ENCODE assay signal across 9 mouse cellular contexts in the genomic region with DNA sequence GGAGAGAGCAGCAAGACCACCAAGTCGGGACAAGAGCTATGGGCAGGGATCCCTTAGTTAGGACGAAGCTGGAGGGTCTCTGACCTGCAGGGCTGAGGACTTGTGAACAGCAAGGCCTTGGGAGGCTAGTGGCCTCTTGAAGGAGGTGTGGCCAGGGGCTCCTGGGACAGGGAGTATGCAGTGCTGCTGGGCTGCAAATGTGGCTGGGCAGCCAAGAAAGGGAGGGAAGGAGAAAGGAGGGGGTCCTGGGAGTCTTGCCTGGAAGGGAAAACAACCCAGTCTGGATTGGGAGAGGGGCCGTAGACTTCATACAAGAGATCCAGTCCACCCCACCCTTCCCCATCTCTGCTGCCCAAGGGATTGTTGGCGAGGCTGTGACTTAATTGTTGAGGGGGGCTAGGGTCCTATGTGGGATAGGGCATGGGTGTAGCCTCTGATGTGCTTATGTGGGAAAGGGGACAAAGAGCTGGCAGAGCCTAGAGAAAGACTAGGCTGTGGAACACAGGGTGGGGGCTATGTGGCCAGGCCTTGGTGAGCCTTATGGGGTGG. TPM values are rescaled to one million over a fixed set of nuclear protein-coding genes. Genes with fewer than 3 reads are reported as not detected.
DNase-seq lines count a peak whose midpoint lies in the region; ATAC-seq and TF ChIP-seq lines count a peak whose summit lies in the region.
"Had no signal": no experiment of that assay in that cellular context is flagged by ENCODE, and none has a peak within 500 bp of the region (broad histone marks: within the 10 kb centered on the region; RNA-seq: fewer than 3 reads in every experiment).

No protein-coding gene starts in this region.

- 0 out of 2 replicates have a peak overlapping the region, but pooled peaks have one; percentile 84 for H3K4me3 ChIP-seq in hindbrain, embryonic 10.5 days
- no peak overlapping the region for H3K4me3 ChIP-seq in hindbrain, embryonic 11.5 days (ENCODE audit: low read depth, low read length)
- H3K4me3 ChIP-seq in forebrain, embryonic 15.5 days, result 0 out of 2 replicates have a peak overlapping the region, but pooled peaks have one; percentile 87
- no peak overlapping the region for H3K4me3 ChIP-seq in intestine, postnatal 0 days (ENCODE audit: low read depth, low read length)

- H3K27ac ChIP-seq in hindbrain, embryonic 10.5 days, result peak overlapping the region; percentile 97
- no peak overlapping the region for H3K27ac ChIP-seq in hindbrain, embryonic 11.5 days (ENCODE audit: low read depth, low read length)
- H3K27ac ChIP-seq in forebrain, embryonic 15.5 days (replicated peaks), result no peak overlapping the region
- H3K27ac ChIP-seq in intestine, postnatal 0 days (ENCODE audit: low read depth, low read length), result 0 out of 2 replicates have a peak overlapping the region, but pooled peaks have one; percentile 91

- TF ChIP-seq CTCF in intestine, postnatal 0 days (IDR thresholded peaks at IDR 0.05; ENCODE audit: low read depth), result no peak

- no peak for DNase-seq in hindbrain, embryonic 10.5 days (ENCODE audit: low spot score)
- no peak for DNase-seq in hindbrain, embryonic 11.5 days (ENCODE audit: low spot score)
- peak; percentile 27 for DNase-seq in neural tube, embryonic 10.5 days (ENCODE audit: extremely low spot score, low spot score)
- no peak for DNase-seq in right cerebral cortex, postnatal 10 days (ENCODE audit: low spot score in 2 of 2)
- no peak for DNase-seq in Muller cell, postnatal 12 days (ENCODE audit: inconsistent ontology term)

- H3K27me3 ChIP-seq in hindbrain, embryonic 10.5 days (ENCODE audit: insufficient read depth, poor library complexity, severe bottlenecking), result no peaks in the 10 kb centered on the region
- H3K27me3 ChIP-seq in hindbrain, embryonic 11.5 days (ENCODE audit: control insufficient read depth, insufficient read depth, low read length), result no peaks in the 10 kb centered on the region
- H3K27me3 ChIP-seq in forebrain, embryonic 15.5 days, result no peaks in the 10 kb centered on the region
- no peaks in the 10 kb centered on the region for H3K27me3 ChIP-seq in intestine, postnatal 0 days (replicated peaks; ENCODE audit: control insufficient read depth, insufficient read depth, low read length)

- no peak overlapping the region for H3K9ac ChIP-seq in hindbrain, embryonic 11.5 days (ENCODE audit: low read depth, low read length)
- peak overlapping the region; percentile 73; the same call in 1 of the 2 replicates for H3K9ac ChIP-seq in forebrain, embryonic 15.5 days (replicated peaks)
- no peak overlapping the region for H3K9ac ChIP-seq in intestine, postnatal 0 days (ENCODE audit: low read depth, low read length)

- H3K36me3 ChIP-seq in hindbrain, embryonic 10.5 days, result peaks cover 18% of the 10 kb centered on the region
- H3K36me3 ChIP-seq in hindbrain, embryonic 11.5 days (ENCODE audit: control insufficient read depth, insufficient read depth, low read length), result no peaks in the 10 kb centered on the region
- H3K36me3 ChIP-seq in forebrain, embryonic 15.5 days, result no peaks in the 10 kb centered on the region; the same call in 1 of the 2 replicates
- peaks cover 5% of the 10 kb centered on the region; the same call in 1 of the 2 replicates for H3K36me3 ChIP-seq in intestine, postnatal 0 days (ENCODE audit: control insufficient read depth, insufficient read depth)

- no peak overlapping the region for H3K4me2 ChIP-seq in hindbrain, embryonic 11.5 days (replicated peaks; ENCODE audit: low read depth, low read length)
- peak overlapping the region; percentile 73; the same call in 1 of the 2 replicates for H3K4me2 ChIP-seq in forebrain, embryonic 15.5 days (replicated peaks)
- 0 out of 2 replicates have a peak overlapping the region, but pooled peaks have one; percentile 92 for H3K4me2 ChIP-seq in intestine, postnatal 0 days (replicated peaks; ENCODE audit: low read depth)

- H3K9me3 ChIP-seq in hindbrain, embryonic 10.5 days, result no peaks in the 10 kb centered on the region
- H3K9me3 ChIP-seq in hindbrain, embryonic 11.5 days (ENCODE audit: control insufficient read depth, low read length), result no peaks in the 10 kb centered on the region
- no peaks in the 10 kb centered on the region for H3K9me3 ChIP-seq in forebrain, embryonic 15.5 days
- H3K9me3 ChIP-seq in intestine, postnatal 0 days (ENCODE audit: control insufficient read depth), result no peaks in the 10 kb centered on the region

- 77% methylated on average over 4 of the region's 4 CpGs for WGBS in hindbrain, embryonic 10.5 days
- WGBS in hindbrain, embryonic 11.5 days, result 82% methylated on average over 4 of the region's 4 CpGs
- WGBS in forebrain, embryonic 15.5 days, result 92% methylated on average over 4 of the region's 4 CpGs
- 69% methylated on average over 4 of the region's 4 CpGs for WGBS in intestine, postnatal 0 days

- H3K4me1 ChIP-seq in hindbrain, embryonic 10.5 days (replicated peaks), result peaks cover 55% of the 10 kb centered on the region
- peaks cover 5% of the 10 kb centered on the region for H3K4me1 ChIP-seq in hindbrain, embryonic 11.5 days (replicated peaks; ENCODE audit: control insufficient read depth, insufficient read depth, low read length)
- peaks cover 14% of the 10 kb centered on the region for H3K4me1 ChIP-seq in forebrain, embryonic 15.5 days
- peaks cover 19% of the 10 kb centered on the region; the same call in 1 of the 2 replicates for H3K4me1 ChIP-seq in intestine, postnatal 0 days (replicated peaks; ENCODE audit: control insufficient read depth, insufficient read depth, low read length)

- ATAC-seq in hindbrain, embryonic 11.5 days (ENCODE audit: low FRiP score), result no peak; the same call in 1 of the 2 replicates
- peak; percentile 23; the same call in 1 of the 2 replicates for ATAC-seq in forebrain, embryonic 15.5 days (replicated peaks)
- ATAC-seq in intestine, postnatal 0 days, result no peak
- ATAC-seq in granulocyte monocyte progenitor cell, adult 5-6 weeks (replicated peaks; ENCODE audit: poor library complexity, severe bottlenecking), result no peak

RNA-seq across cellular contexts. Expression of a gene that starts 0.4 kb away (rescaled TPM):
- 17.7 and 19.7 TPM in 2 replicates for polyA plus RNA-seq in hindbrain, embryonic 10.5 days (2016; fragmentation: Nextera tagmentation; extraction: Ambion mirVana)
- polyA plus RNA-seq in hindbrain, embryonic 11.5 days (2014; fragmentation: Nextera tagmentation; extraction: Ambion mirVana), result 13.5 and 13.9 TPM in 2 replicates
- 20.1 and 22.4 TPM in 2 replicates for polyA plus RNA-seq in forebrain, embryonic 15.5 days (2015; fragmentation: Nextera tagmentation; extraction: Ambion mirVana)
- polyA plus RNA-seq in intestine, postnatal 0 days (2015; fragmentation: Nextera tagmentation; extraction: Ambion mirVana), result 26.7 and 33.0 TPM in 2 replicates
- 20.4 and 53.9 TPM in 2 replicates for total RNA-seq in granulocyte monocyte progenitor cell, adult 5-6 weeks (2014; fragmentation: Nextera tagmentation)
- total RNA-seq in granulocyte monocyte progenitor cell, adult 5-6 weeks (2017), result 0.31 and 39.0 TPM in 2 replicates

RNA-seq across cellular contexts. Expression of a gene that starts 33.4 kb away (rescaled TPM):
- 1.1 and 3.0 TPM in 2 replicates for polyA plus RNA-seq in hindbrain, embryonic 10.5 days (2016; fragmentation: Nextera tagmentation; extraction: Ambion mirVana)
- 1.7 and 1.9 TPM in 2 replicates for polyA plus RNA-seq in hindbrain, embryonic 11.5 days (2014; fragmentation: Nextera tagmentation; extraction: Ambion mirVana)
- 0.98 TPM in 1 of 2 replicates, not detected in the other for polyA plus RNA-seq in forebrain, embryonic 15.5 days (2015; fragmentation: Nextera tagmentation; extraction: Ambion mirVana)
- 3.0 TPM in 2 replicates for polyA plus RNA-seq in intestine, postnatal 0 days (2015; fragmentation: Nextera tagmentation; extraction: Ambion mirVana)
- total RNA-seq in granulocyte monocyte progenitor cell, adult 5-6 weeks (2014; fragmentation: Nextera tagmentation), result not detected in 2 replicates
- not detected in 2 replicates for total RNA-seq in granulocyte monocyte progenitor cell, adult 5-6 weeks (2017)
- total RNA-seq: megakaryocyte-erythroid progenitor cell, adult 5-6 weeks had no signal

Comparison
In these comparisons a context has a peak if more than half of its experiments do, and no peak if none do; other contexts are left out.
1. H3K27ac ChIP-seq: peak in hindbrain, embryonic 10.5 days (single experiment) and intestine, postnatal 0 days (single experiment); none in hindbrain, embryonic 11.5 days (single experiment) and forebrain, embryonic 15.5 days (single experiment).
2. H3K4me3 ChIP-seq: peak in hindbrain, embryonic 10.5 days (single experiment) and forebrain, embryonic 15.5 days (single experiment); none in hindbrain, embryonic 11.5 days (single experiment) and intestine, postnatal 0 days (single experiment).